Mouse (Mus musculus) spleen, adult 2 months (tissue): ENCODE results near the gene Krtcap2.

Source experiments
- CTCF ChIP-seq: fragments of 200-500 bp; IDR thresholded peaks from 2 replicates; pipeline ENCODE4 v1.5.1; 2011; ENCODE audit warnings: mild to moderate bottlenecking, inconsistent platforms; ENCODE audit not compliant: insufficient read depth, insufficient read length, insufficient replicate concordance; ENCODE audit errors: extremely low read depth
- POLR2A ChIP-seq: fragments of 200-500 bp; IDR thresholded peaks from 2 replicates; pipeline ENCODE4 v1.6.1; 2011; ENCODE audit warnings: low read depth, low read length, inconsistent platforms

GRCm38 (mm10) chr3:89287286-89287685 is 41.5 kb downstream of the Krtcap2 start:
- TF ChIP-seq CTCF (no peak), POLR2A (no peak)
